Mouse (Mus musculus) bone marrow macrophage, adult 2 months (primary cell): Measurements from ENCODE around the gene Ttc7.

Source experiments
- CTCF ChIP-seq: IDR thresholded peaks from 2 replicates; pipeline ENCODE4 v1.5.1; 2012; ENCODE audit warnings: low read depth, mild to moderate bottlenecking, low read length, moderate library complexity
- POLR2A ChIP-seq: IDR thresholded peaks from 2 replicates; pipeline ENCODE4 v1.6.1; 2012; ENCODE audit warnings: mild to moderate bottlenecking, low read depth, low read length, borderline replicate concordance

GRCm38 (mm10) chr17:87314530-87314946, 31.9 kb downstream of the Ttc7 start:
- TF ChIP-seq CTCF: no peak
- no peak for TF ChIP-seq POLR2A
